Mouse (Mus musculus) heart, embryonic 14.5 days (tissue): Measurements from ENCODE around the gene Plb1. TPM values are rescaled to one million over a fixed set of nuclear protein-coding genes. Genes with fewer than 3 reads are reported as not detected.

Source experiments
- ATAC-seq: fragments of 200-750 bp; cut with Nextera tagmentation; 2 replicates; pipeline ENCODE4 v1.8.0; 2017; ENCODE audit warnings: low read depth, moderate TSS enrichment; ENCODE audit not compliant: insufficient number of reproducible peaks, insufficient read depth, low FRiP score
- H3K27ac ChIP-seq, 2 experiments: fragments of 200-500 bp in 1 of 2; fragments of 300-500 bp in 1 of 2; sonication (generic) in 1 of 2; replicated peaks in 1 of 2; 2 replicates each; pipeline ENCODE4 v1.5.1; 2012 to 2014; ENCODE audit warnings: low read depth in 2 of 2, low read length in 2 of 2, control low read depth in 1 of 2, mild to moderate bottlenecking in 1 of 2, mixed read lengths in 1 of 2; ENCODE audit not compliant: control insufficient read depth in 1 of 2, insufficient read depth in 1 of 2
- H3K27me3 ChIP-seq: fragments of 300-500 bp; sonication (generic); 2 replicates; pipeline ENCODE4 v1.6.1; 2014; ENCODE audit warnings: mild to moderate bottlenecking, low read length, control low read depth; ENCODE audit not compliant: control insufficient read depth, insufficient read depth
- H3K36me3 ChIP-seq: fragments of 300-500 bp; sonication (generic); 2 replicates; pipeline ENCODE4 v1.6.1; 2014; ENCODE audit warnings: mild to moderate bottlenecking, control low read depth, low read length, mixed read lengths; ENCODE audit not compliant: control insufficient read depth, insufficient read depth
- H3K4me1 ChIP-seq, 2 experiments: fragments of 200-500 bp in 1 of 2; fragments of 300-500 bp in 1 of 2; sonication (generic) in 1 of 2; 2 replicates each; pipeline ENCODE4 v1.6.1; 2012 to 2014; ENCODE audit warnings: low read length in 2 of 2, control low read depth in 1 of 2, mixed read lengths in 1 of 2; ENCODE audit not compliant: control insufficient read depth in 2 of 2, insufficient read depth in 2 of 2
- H3K4me2 ChIP-seq: fragments of 300-500 bp; sonication (generic); 2 replicates; pipeline ENCODE4 v1.6.1; 2014; ENCODE audit warnings: mild to moderate bottlenecking, low read length
- H3K4me3 ChIP-seq, 2 experiments: fragments of 200-500 bp in 1 of 2; fragments of 300-500 bp in 1 of 2; sonication (generic) in 1 of 2; 2 replicates each; pipeline ENCODE4 v1.5.1; 2012 to 2014; ENCODE audit warnings: low read length in 2 of 2, mild to moderate bottlenecking in 2 of 2, control low read depth in 1 of 2, low read depth in 1 of 2, moderate library complexity in 1 of 2; ENCODE audit not compliant: control insufficient read depth in 1 of 2, insufficient read depth in 1 of 2
- H3K9ac ChIP-seq: fragments of 300-500 bp; sonication (generic); 2 replicates; pipeline ENCODE4 v1.6.1; 2014; ENCODE audit warnings: mild to moderate bottlenecking, low read length
- H3K9me3 ChIP-seq: fragments of 300-500 bp; sonication (generic); 2 replicates; pipeline ENCODE4 v1.6.1; 2016; ENCODE audit warnings: low read length, control low read depth; ENCODE audit not compliant: control insufficient read depth
- WGBS: fragments of 180-500 bp; shearing (Covaris S2); extraction: QIAGEN DNeasy Blood & Tissue Kit; methylation state at CpG from one replicate; pipeline ENCODE4 v1.1.7; 2014; 5-methylcytosine and 5-hydroxymethylcytosine counted together
- polyA plus RNA-seq: library from polyadenylated mRNA; unstranded; fragments of >200 nt; fragmentation: Nextera tagmentation; extraction: Ambion mirVana; gene quantifications from 2 replicates; pipeline ENCODE4 v1.2.1, GENCODE M21; 2014

Gene Plb1
- polyA plus RNA-seq, 1 experiment from 2014 or later: 3.2 TPM

DNA sequence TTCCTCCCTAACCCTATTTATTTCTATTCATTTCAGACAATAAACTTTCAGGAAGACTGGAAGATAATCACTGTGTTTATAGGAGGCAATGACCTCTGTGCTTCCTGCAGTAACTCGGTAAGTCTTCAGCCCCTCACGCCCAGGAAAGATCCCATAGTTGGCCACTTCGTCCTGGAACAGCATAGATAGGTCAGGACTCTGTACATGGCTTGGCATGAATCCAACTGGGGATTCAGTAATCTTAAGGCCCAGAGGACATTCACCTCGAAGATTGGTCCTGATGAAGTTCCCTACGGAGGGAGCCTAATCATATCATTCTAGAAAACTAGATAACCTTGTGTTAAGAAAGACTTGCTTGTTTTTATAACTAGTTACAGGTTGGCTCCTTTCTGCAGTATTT is 78.3 kb downstream of the Plb1 start:
- H3K36me3 ChIP-seq: no peaks in the 10 kb centered on the region
- H3K4me1 ChIP-seq: peaks cover 8 to 9% of the 10 kb centered on the region in 2 experiments; a peak in 3 of 4 replicates
- ATAC-seq: no peak
- WGBS: 50% methylated on average over 5 of the region's 5 CpGs
- no peak overlapping the region for H3K27ac ChIP-seq
- H3K4me3 ChIP-seq: no peak overlapping the region
- H3K27me3 ChIP-seq: no peaks in the 10 kb centered on the region
- H3K4me2 ChIP-seq: no peak overlapping the region
- H3K9ac ChIP-seq: no peak overlapping the region
- no peaks in the 10 kb centered on the region for H3K9me3 ChIP-seq

DNA sequence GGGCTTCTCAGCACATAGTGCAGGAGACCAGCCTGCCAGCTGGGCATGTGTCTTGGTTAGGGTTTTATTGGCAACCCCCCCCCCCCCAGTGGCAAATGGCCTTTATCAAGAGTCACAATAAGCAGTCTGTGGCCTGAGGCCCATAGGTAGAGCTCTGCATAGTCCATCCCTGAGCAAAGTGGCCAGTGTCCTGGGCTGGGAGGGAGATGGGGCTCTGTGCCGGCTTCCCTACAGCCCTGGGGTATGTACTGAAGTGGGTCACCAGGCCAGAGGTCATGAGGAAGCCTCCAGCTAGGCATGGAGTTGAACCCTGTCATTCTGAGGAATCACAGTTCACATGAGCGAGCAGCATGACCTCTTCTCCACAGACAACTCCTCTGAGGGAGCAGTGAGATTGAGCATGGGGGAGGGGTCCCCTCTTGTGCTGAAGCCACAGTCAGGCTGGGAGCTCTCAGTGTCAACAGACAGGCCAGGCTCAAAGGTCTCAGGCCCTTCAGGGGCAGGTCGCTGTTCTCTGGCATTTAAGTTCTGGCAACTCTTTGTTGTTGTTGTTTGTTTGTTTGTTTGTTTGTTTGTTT is 79.2 kb downstream of the Plb1 start:
- no peak for ATAC-seq
- peaks cover 8 to 9% of the 10 kb centered on the region in 2 experiments; a peak in 3 of 4 replicates for H3K4me1 ChIP-seq
- H3K4me2 ChIP-seq: no peak overlapping the region
- no peaks in the 10 kb centered on the region for H3K9me3 ChIP-seq
- H3K27me3 ChIP-seq: no peaks in the 10 kb centered on the region
- H3K4me3 ChIP-seq: no peak overlapping the region
- no peaks in the 10 kb centered on the region for H3K36me3 ChIP-seq
- WGBS: 53% methylated on average over 3 of the region's 3 CpGs
- H3K9ac ChIP-seq: no peak overlapping the region
- H3K27ac ChIP-seq: no peak overlapping the region

DNA sequence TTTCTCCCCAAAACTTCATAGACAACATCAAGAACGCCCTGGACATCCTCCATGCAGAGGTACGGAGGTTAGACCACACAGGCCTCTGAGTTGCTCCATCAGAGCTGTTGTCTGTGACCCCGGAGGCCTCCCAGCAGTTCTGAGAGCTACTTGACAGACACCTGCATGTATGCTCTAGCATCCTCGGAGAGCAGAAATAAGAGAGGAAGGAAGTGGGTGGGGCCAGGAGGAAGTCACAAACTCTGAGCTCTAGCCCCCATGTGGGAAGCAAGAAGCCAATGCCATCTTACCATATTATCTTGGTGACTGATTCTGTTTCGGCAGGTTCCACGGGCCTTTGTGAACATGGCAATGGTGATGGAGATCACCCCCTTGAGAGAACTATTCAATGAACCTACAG is 81.2 kb downstream of the Plb1 start:
- ATAC-seq: no peak
- Histone ChIP-seq H3K9me3 (no peaks in the 10 kb centered on the region), H3K36me3 (no peaks in the 10 kb centered on the region), H3K4me3 (no peak overlapping the region), H3K9ac (no peak overlapping the region), H3K4me2 (no peak overlapping the region), H3K27me3 (no peaks in the 10 kb centered on the region), H3K27ac (no peak overlapping the region), H3K4me1 (peaks cover 8 to 9% of the 10 kb centered on the region in 2 experiments; a peak in 3 of 4 replicates)
- 78% methylated on average over 6 of the region's 6 CpGs for WGBS

DNA sequence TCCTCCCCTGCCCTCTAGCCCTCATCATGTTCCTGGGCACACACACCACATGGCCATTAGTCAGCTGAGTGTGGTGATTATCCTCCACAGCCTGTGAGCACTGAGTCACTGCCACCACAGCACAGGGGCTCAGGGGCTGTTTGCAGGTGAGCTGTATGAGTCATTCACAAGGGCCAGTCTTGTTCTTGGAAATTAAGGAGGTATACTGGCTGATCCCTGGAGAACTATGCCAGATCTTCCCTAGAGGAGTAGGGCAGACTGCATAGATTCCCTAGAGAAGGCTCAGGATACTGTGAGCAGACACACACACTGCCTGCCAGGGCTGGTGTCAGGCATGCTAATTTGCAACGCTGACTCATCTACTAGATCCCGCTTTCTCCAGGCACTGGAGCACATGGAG is 82.2 kb downstream of the Plb1 start:
- H3K27me3 ChIP-seq: no peaks in the 10 kb centered on the region
- ATAC-seq: no peak
- no peaks in the 10 kb centered on the region for H3K9me3 ChIP-seq
- H3K4me1 ChIP-seq: peaks cover 8 to 9% of the 10 kb centered on the region in 2 experiments; a peak in 3 of 4 replicates
- H3K27ac ChIP-seq: no peak overlapping the region
- H3K9ac ChIP-seq: no peak overlapping the region
- no peak overlapping the region for H3K4me3 ChIP-seq
- 18% methylated on average over 2 of the region's 2 CpGs for WGBS
- H3K36me3 ChIP-seq: no peaks in the 10 kb centered on the region
- H3K4me2 ChIP-seq: no peak overlapping the region

DNA sequence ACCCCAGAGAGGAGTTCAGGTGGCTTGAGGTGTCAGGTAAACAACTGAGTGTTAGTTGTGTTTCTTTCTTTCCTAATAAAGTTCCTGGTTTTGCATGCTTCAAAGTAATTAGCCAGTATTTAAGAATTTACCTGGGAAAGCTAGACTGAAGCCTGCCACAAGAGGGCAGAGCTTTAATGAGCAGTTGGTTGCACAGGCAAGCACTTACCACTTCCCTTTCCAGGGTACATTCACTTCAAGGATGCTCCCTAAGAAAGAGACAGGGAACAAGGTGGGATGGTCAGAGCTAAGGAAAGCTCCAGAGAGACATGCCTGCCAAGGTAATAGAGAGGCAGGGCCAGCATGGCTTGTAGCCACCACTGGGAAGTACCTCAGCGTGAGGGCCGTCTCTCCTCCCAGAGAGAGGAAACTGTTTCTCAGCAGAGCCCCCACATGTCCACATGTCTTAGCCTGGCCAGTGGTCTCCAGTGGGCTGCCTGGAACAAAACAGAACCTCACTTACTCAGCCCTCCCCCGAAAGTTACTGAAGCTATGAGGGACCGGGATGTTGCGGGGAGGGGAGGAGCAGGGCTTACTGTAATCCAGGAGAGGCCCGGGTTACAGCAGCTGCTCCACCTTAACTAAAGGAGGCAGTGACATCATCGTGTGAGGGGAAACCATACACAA is 89.8 kb downstream of the Plb1 start:
- Histone ChIP-seq H3K36me3 (no peaks in the 10 kb centered on the region), H3K27ac (no peak overlapping the region), H3K4me2 (peak overlapping the region; percentile 27), H3K27me3 (no peaks in the 10 kb centered on the region), H3K4me3 (no peak overlapping the region), H3K4me1 (peaks cover 2 to 6% of the 10 kb centered on the region in 2 experiments; a peak in 2 of 4 replicates), H3K9ac (no peak overlapping the region), H3K9me3 (no peaks in the 10 kb centered on the region)
- 33% methylated on average over 7 of the region's 7 CpGs for WGBS
- peak; percentile 4; the same call in 1 of the 2 replicates for ATAC-seq

DNA sequence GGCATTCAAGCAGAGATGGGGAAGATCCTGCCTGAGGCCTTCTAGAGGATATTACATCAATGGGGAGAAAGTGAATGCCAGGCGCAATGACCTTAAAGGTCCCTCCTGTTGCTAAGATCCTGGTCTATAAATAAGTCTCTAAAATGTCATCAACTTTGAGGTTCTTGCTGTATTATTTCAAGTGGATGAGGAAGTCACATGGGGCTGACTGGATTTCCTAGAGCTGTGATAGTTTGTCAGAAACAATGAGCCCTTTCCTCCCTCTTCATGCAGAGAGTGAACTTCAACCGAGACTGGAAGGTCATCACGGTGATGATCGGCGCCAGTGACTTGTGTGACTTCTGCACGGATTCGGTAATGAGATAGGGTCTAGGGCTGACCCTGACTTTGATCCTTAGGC is 95.6 kb downstream of the Plb1 start:
- 64% methylated on average over 7 of the region's 7 CpGs for WGBS
- ATAC-seq: no peak
- peaks cover 2 to 9% of the 10 kb centered on the region in 2 experiments; a peak in 3 of 4 replicates for H3K4me1 ChIP-seq

DNA sequence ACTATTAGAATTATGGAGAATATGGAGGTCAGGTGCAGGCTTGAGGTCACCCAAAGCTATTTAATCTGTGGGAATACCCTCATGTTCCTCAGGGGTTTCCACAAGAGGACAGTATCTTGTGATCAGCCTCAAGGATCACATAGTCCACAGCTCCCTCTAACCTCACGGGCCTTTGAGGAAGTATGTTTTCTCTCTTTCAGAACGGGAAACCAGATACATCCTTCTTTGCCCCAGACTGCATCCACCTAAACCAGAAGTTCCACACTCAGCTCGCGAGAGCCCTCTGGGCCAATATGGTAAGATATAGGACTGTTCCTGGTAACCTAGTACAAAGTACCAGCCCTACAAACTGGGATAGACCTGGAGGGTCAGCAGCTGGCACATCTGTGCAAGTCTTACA is 100.1 kb downstream of the Plb1 start:
- H3K4me1 ChIP-seq: peaks cover 28 to 44% of the 10 kb centered on the region in 2 experiments
- H3K4me2 ChIP-seq: no peak overlapping the region
- H3K9me3 ChIP-seq: no peaks in the 10 kb centered on the region
- ATAC-seq: no peak
- no peaks in the 10 kb centered on the region for H3K36me3 ChIP-seq
- no peak overlapping the region for H3K4me3 ChIP-seq
- no peaks in the 10 kb centered on the region for H3K27me3 ChIP-seq
- no peak overlapping the region for H3K27ac ChIP-seq
- no peak overlapping the region for H3K9ac ChIP-seq
- WGBS: 78% methylated on average over 4 of the region's 4 CpGs

More for the DNA sequence above, 95.6 kb downstream of the Plb1 start:
- Histone ChIP-seq H3K27ac (no peak overlapping the region), H3K27me3 (no peaks in the 10 kb centered on the region), H3K4me3 (no peak overlapping the region), H3K36me3 (no peaks in the 10 kb centered on the region), H3K9ac (no peak overlapping the region), H3K9me3 (no peaks in the 10 kb centered on the region), H3K4me2 (no peak overlapping the region)
